Mouse (Mus musculus) thymus, postnatal 36 days (tissue): ENCODE results near the gene Olfr827.
A peak's percentile ranks its signal among the peaks of the same experiment; 100 is the strongest.

ENCODE experiments used
- DNase-seq, 2 experiments: peaks; one replicate each; pipeline ENCODE4 v3.0.0; 2022; ENCODE audit warnings: mixed read lengths in 2 of 2

Gene Olfr827

DNA sequence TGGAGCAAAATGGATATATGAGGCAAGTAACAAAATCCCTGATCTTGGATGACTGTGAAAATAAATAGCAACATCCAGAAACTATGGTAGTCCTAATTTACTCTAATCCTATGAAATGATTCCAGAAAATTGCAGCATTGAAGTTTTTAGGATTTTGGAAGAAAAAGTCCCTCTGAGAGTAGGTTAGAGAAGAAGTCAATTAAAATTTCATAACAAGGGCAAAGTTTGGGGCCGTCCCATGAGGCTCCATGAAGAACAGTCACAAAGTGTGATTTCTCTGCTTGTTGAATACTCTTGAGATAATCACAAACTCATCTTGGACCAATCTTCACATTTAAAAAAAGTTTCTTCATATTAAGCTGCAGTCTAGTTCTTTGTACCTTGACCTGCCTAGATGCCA, at the start of gene Olfr827:
Gene Olfr827, minus strand, starts transcription at position 101 of the 400 bp plus-strand sequence.
- DNase-seq, result no peak

DNA sequence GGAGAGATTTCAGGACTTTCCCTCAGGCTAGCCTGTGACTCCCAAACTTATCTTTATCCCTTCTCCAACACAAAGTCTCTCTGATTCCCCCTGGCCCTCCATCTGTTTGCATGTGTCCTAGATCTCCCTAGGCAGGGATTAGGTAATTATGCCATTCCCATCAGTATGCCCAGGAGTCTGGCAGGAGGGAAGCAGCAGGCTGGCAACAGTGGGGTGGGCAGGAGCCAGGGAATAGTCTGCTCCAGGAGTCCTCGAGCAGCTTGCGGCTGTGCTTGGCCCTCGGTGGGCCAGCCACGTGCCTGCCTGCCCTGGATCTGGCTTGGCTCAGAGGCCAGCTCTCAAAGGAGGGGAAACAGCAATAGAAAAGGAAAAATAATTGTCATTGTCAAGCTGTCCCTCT, 49.0 kb upstream of the Olfr827 start:
- DNase-seq, result no peak

DNA sequence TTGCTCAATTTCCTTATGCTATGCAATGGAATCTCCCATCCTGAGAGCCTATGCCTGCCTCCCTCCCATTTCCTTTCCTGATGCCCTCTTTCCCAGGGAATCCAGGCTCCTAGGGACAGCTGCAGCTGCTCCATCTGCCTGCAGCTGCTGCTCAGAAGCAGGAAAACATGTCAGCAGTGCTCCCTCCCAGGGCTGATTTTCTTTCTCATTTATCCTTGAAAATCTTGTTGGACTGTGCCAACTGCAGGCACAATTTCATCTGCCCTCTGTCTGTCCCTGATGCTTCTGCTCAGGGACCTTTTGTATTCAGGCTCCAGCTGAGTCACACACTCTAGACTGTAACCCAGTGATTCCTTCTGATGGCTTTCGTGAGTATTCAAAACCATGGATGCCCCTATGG, 45.3 kb upstream of the Olfr827 start:
- no peak for DNase-seq

DNA sequence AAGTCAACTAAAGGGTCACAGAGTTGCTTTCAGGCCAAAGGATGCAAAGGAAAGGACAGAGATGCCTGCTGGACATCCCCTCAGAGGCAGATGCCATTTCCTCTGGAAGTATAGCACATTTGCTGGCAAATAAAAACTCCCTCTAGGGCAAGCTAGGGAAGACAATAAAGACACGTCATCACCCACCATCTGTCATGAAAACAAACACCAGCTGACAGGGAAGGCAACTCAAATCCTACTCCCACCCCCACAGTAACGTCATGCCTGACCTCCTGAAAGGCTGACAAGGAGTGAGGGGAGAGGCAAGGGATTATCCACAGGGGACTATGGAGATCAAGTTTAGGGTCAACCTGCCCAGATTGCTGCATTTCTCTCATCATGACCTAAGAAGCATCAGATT, 30.1 kb upstream of the Olfr827 start:
- no peak for DNase-seq

DNA sequence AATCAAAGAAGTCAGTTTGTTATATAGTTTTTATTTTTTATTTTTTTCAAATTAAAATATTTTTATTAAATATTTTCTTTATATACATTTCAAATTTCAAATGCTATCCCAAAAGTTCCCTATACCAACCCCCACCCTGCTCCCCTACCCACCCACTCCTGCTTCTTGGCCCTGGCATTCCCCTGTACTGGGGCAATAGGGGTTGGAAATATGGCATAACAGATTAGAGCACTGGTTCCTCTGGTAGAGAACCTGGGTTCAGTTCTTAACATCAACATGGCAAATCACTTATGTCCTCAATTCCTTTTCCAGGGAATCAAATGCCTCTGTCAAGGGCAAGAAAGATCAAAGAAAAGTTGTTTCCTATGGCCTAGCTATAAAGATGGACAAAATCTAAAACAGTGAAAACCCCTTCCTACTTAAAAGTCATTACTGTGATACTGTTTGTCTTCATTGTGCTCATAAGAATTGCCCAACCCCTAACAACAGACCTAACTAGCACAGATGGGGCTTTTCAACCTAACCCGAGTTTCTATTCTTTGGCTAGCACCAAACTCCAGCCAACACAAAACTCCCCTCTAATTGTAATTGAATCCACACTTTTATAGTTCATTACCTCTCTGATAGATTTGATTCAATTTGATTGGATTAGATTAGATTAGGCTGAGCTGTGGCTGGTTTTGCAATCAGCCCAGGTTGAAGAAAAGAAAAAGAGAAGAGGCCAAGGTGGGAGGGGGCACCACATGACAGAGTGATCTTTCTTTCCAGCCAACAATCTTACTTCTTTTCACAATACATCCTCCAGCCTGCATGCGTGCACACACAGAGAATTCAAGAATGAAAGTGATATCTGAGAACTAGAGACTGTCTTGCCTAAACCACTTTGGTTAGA, 24.4 kb upstream of the Olfr827 start:
- DNase-seq, result no peak

DNA sequence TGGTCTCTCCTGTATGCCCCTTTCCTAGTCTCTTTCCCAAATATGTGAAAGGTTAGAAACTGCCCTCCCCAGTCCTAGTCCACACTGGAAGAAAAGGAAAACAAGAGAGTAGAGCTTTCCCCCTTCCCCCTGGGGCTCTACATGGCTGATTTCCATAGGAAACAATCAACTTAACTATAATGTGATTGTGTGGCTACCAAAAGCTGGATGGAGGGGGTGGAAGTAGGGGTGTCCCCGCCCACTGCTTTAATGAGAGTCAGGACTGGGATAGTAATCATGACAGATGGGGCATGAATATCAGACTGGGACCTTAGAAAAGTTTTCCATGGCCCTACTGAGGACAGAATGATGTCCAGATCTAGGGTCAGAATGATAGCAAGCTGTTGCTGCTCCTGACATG, 20.4 kb upstream of the Olfr827 start:
- no peak for DNase-seq

DNA sequence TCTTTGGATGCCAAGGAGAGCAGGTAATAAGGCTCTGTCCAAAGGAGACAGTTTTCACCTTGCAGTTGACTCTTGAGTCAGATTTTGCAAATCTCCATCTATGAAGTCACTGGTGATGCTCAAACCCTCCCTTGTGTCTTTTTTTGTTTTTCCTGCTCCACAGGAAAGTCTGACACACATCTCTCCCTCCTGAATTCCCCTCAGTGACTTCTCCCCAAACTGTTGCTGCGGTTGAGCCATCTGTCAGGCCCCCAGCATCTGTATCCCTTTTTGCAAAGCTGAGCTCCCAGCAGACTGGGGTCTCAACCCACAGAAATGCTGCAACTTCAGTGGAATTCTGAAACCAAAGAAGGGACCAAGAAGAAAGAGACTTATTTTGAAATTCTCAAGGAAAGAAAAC, 17.9 kb upstream of the Olfr827 start:
- DNase-seq, result no peak

DNA sequence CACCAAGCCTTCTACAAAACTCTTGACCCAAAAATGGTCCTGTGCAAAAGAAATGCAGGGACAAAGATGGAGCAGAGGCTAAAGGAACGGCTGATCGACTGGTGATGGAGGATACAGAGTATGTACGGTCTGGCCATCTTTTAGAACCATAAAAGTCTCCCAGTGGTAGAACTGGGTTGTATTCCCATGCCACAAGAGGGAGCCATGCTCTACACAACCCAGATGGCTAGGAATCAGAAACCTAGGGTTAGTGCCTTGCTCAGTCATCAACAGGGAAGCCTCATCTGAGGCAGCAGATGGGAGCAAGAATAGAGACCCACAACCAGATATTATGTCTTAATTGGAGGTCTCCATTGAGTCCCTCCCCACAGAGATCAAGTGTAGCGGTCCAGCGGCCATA, 15.4 kb upstream of the Olfr827 start:
- no peak for DNase-seq

DNA sequence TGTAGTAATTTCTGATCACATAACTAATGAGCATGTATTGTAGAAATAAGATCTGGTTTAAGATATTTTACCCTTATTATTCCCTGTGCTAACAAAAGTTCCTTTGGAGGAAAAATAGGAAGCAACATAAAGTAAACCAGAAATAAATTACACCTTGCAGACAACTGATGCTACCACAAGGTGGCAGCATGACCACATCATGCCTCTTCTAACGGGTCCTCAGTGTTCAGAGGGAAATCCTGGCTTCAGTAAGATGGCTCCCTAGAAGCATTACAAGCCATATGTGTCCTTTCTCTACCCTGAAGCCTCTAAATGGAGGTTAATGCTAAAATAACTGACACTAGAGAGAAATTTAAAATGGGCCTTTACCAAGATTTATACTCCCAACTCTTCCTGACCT, 14.0 kb upstream of the Olfr827 start:
- peak; percentile 8 to 27 for DNase-seq

DNA sequence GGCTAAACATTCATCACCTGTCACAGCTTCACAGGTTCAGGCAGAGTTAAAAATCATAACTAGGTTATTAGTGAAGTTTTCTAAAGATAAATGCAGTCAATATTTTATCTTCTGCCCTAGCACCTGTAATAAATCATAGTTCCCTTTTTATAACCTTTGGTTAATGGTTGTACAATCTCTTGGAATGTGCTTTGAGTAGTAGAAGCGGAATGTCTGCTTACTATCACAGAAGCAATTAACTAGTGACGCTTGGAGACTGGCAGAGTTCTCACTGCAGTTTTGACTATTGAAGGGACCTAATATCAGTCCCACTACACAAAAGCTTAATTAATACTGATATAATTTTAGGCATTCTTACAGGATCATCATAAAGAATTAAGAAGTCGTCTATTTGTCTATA, 10.8 kb upstream of the Olfr827 start:
- no peak for DNase-seq

DNA sequence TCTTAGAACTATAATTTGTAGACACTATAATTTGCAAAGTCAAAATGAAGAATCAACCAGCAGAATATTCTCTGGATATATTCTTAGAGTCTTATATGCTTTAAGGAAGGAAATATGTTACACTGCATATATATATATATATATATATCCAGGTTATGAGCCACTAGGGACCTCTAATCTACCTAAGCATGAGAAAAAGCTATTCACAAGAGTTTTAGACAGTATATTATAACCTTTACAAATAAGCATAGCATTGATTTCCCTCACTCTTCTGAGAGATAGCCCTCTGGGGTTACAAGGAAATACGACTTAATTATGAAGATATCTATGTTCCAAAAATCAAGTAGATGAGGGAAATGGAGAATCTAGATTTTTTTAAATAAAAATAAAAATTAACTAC, 30.1 kb downstream of the Olfr827 start, which contains the start of gene Olfr826:
Gene Olfr826, minus strand, starts transcription at position 101 of the 400 bp plus-strand sequence.
- no peak for DNase-seq

DNA sequence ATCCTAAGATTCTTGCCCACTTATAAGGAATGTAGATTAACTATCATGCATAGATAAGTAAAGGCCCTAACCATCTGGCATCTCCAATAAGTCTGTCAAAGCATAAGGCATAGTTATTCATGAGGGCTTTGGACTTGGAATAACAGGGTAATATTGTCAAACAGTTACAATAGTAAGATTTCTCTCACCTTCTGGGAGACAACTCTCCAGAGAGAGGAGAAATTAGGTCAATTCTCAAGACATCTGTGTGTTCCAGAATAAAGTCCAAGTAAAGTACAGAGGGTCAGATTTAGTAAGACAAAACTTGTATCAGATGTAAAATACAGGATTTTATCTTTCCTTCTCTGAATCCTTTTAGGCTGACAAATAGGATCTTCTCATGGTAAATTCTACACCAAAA, 47.5 kb downstream of the Olfr827 start, which contains the start of gene Olfr825:
Gene Olfr825, minus strand, starts transcription at position 101 of the 400 bp plus-strand sequence.
- no peak for DNase-seq

DNA sequence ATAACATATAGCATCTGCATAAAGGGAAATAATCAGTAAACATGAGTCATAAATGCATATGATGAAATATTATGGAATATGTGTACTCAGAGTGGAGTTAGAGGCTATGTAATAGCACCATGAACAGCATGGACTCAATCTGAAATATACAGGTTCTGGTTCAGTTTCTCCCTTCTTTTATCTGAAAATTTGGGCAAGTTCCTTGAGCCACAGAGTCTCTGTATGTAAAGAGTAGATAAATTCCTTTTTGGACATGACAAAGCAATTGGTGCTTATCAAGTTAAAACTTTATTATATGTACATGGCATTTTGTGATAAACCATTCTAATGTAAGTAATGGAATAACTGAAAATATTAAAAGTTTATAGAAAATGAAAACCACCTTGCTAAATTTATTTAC, 49.0 kb downstream of the Olfr827 start:
- no peak for DNase-seq
